In the genomic region with DNA sequence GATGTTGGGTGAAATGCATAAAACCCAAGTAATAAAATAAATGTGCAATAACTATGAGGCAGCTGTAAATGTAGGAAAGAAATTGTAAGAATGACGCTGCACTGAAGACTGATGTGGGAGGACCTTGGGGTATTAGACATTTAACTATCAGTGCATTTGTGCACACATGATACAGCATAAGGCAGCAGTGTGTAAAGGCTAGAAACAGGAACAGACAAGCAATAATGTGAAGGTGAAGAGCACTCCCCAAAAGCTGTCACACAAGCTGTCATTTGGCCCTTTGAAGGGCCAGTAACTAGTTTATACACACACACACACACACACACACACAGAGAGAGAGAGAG, we compare ENCODE assay signal across 24 mouse cellular contexts.
"Had no signal": no experiment of that assay in that cellular context is flagged by ENCODE, and none has a peak within 500 bp of the region (broad histone marks: within the 10 kb centered on the region; RNA-seq: fewer than 3 reads in every experiment).

No protein-coding gene starts in this region.

- H3K9me3 ChIP-seq: heart, embryonic 10.5 days; heart, embryonic 12.5 days; kidney, embryonic 15.5 days; limb, embryonic 10.5 days; limb, embryonic 12.5 days had no signal

- H3K4me2 ChIP-seq: heart, embryonic 12.5 days; hindbrain, embryonic 14.5 days; kidney, embryonic 15.5 days; limb, embryonic 12.5 days; liver, embryonic 11.5 days had no signal

- H3K36me3 ChIP-seq: heart, embryonic 10.5 days; heart, embryonic 12.5 days; kidney, embryonic 15.5 days; limb, embryonic 10.5 days; limb, embryonic 12.5 days had no signal

- H3K9ac ChIP-seq: heart, embryonic 12.5 days; hindbrain, embryonic 14.5 days; kidney, embryonic 15.5 days; limb, embryonic 12.5 days had no signal

- DNase-seq: gastrocnemius, adult 2 months; gastrocnemius, postnatal 10 days; gastrocnemius, postnatal 25 days; heart, adult 18-20 months; heart, postnatal 10 days; kidney, adult 11 months; kidney, adult 2 months; kidney, adult 9 months; kidney, postnatal 10 days; kidney, postnatal 25 days; kidney, postnatal 4 days; liver had no signal

- H3K27me3 ChIP-seq: heart, embryonic 12.5 days; kidney, embryonic 15.5 days; limb, embryonic 12.5 days had no signal

- H3K4me1 ChIP-seq: heart, embryonic 10.5 days; heart, embryonic 12.5 days; kidney, embryonic 15.5 days; limb, embryonic 10.5 days; limb, embryonic 12.5 days had no signal

- H3K4me3 ChIP-seq: gastrocnemius, adult 2 months; heart, embryonic 10.5 days; heart, embryonic 12.5 days; kidney, embryonic 15.5 days; layer of hippocampus, adult 2 months; left cerebral cortex, adult 2 months; limb, embryonic 10.5 days; limb, embryonic 12.5 days had no signal

- ATAC-seq: forebrain, embryonic 16.5 days; hindbrain, postnatal 0 days; intestine, embryonic 16.5 days had no signal

- H3K27ac ChIP-seq: gastrocnemius, adult 2 months; heart, embryonic 10.5 days; hindbrain, embryonic 14.5 days; hindbrain, postnatal 0 days; kidney, embryonic 15.5 days; layer of hippocampus, adult 2 months; left cerebral cortex, adult 2 months; limb, embryonic 10.5 days; limb, embryonic 12.5 days had no signal
